Mouse (Mus musculus) embryonic facial prominence, embryonic 14.5 days (tissue): ENCODE measurements around the gene Ralgapa2. TPM values are rescaled to one million over a fixed set of nuclear protein-coding genes. Genes with fewer than 3 reads are reported as not detected.
A peak's percentile ranks its signal among the peaks of the same experiment; 100 is the strongest.

Experiments
- ATAC-seq: fragments of 200-750 bp; cut with Nextera tagmentation; 2 replicates; pipeline ENCODE4 v1.8.0; 2017; ENCODE audit warnings: low read depth, moderate number of reproducible peaks, moderate TSS enrichment
- DNase-seq: peaks from one replicate; pipeline ENCODE4 v3.0.0-alpha.2; 2015; ENCODE audit warnings: low spot score
- H3K27ac ChIP-seq: fragments of 300-500 bp; sonication (generic); replicated peaks from 2 replicates; pipeline ENCODE4 v1.5.1; 2014; ENCODE audit warnings: low read depth, mild to moderate bottlenecking, low read length, moderate library complexity
- H3K27me3 ChIP-seq: fragments of 300-500 bp; sonication (generic); replicated peaks from 2 replicates; pipeline ENCODE4 v1.6.1; 2014; ENCODE audit warnings: low read length; ENCODE audit not compliant: control insufficient read depth, insufficient read depth
- H3K36me3 ChIP-seq: fragments of 300-500 bp; sonication (generic); 2 replicates; pipeline ENCODE4 v1.6.1; 2014; ENCODE audit warnings: low read length, mixed read lengths; ENCODE audit not compliant: control insufficient read depth, insufficient read depth
- H3K4me1 ChIP-seq: fragments of 300-500 bp; sonication (generic); 2 replicates; pipeline ENCODE4 v1.6.1; 2014; ENCODE audit warnings: antibody characterized with exemption, low read length; ENCODE audit not compliant: control insufficient read depth, insufficient read depth
- H3K4me2 ChIP-seq: fragments of 300-500 bp; sonication (generic); 2 replicates; pipeline ENCODE4 v1.6.1; 2014; ENCODE audit warnings: low read depth, mild to moderate bottlenecking, low read length, moderate library complexity, mixed read lengths
- H3K4me3 ChIP-seq: fragments of 300-500 bp; sonication (generic); 2 replicates; pipeline ENCODE4 v1.5.1; 2014; ENCODE audit warnings: low read depth, mild to moderate bottlenecking, low read length
- H3K9ac ChIP-seq: fragments of 300-500 bp; sonication (generic); 2 replicates; pipeline ENCODE4 v1.6.1; 2014; ENCODE audit warnings: low read depth, mild to moderate bottlenecking, low read length, moderate library complexity, mixed read lengths
- H3K9me3 ChIP-seq: fragments of 300-500 bp; sonication (generic); 2 replicates; pipeline ENCODE4 v1.6.1; 2016; ENCODE audit warnings: low read length; ENCODE audit not compliant: control insufficient read depth
- WGBS: fragments of 180-500 bp; shearing (Covaris S2); extraction: QIAGEN DNeasy Blood & Tissue Kit; methylation state at CpG from one replicate; pipeline ENCODE4 v1.1.7; 2014; 5-methylcytosine and 5-hydroxymethylcytosine counted together
- polyA plus RNA-seq: library from polyadenylated mRNA; unstranded; fragments of >200 nt; fragmentation: Nextera tagmentation; extraction: Ambion mirVana; gene quantifications from 2 replicates; pipeline ENCODE4 v1.2.1, GENCODE M21; 2014

The Ralgapa2 gene
- polyA plus RNA-seq, 1 experiment from 2014 or later = 6.3 TPM

GRCm38 (mm10) chr2:146220591-146221075 is 291.5 kb downstream of the Ralgapa2 start:
- Histone ChIP-seq H3K36me3 (no peaks in the 10 kb centered on the region), H3K9ac (no peak overlapping the region), H3K4me2 (peak overlapping the region; percentile 99), H3K4me1 (peaks cover 22% of the 10 kb centered on the region), H3K27ac (0 out of 2 replicates have a peak overlapping the region, but pooled peaks have one; percentile 10), H3K27me3 (peaks cover 92% of the 10 kb centered on the region), H3K9me3 (no peaks in the 10 kb centered on the region), H3K4me3 (peak overlapping the region; percentile 50)
- no peak for ATAC-seq
- no peak for DNase-seq
- under 1% methylated on average over 24 of the region's 24 CpGs for WGBS

GRCm38 (mm10) chr2:146219791-146220190 is 292.4 kb downstream of the Ralgapa2 start:
- Histone ChIP-seq H3K36me3 (no peaks in the 10 kb centered on the region), H3K4me1 (peaks cover 22% of the 10 kb centered on the region), H3K4me3 (no peak overlapping the region), H3K27me3 (peaks cover 92% of the 10 kb centered on the region), H3K4me2 (no peak overlapping the region), H3K27ac (no peak overlapping the region), H3K9ac (no peak overlapping the region), H3K9me3 (no peaks in the 10 kb centered on the region)
- WGBS = 9% methylated on average over 11 of the region's 11 CpGs
- DNase-seq = no peak
- ATAC-seq = no peak

- no peak overlapping the region for H3K4me2 ChIP-seq
- no peak for DNase-seq
- no peaks in the 10 kb centered on the region for H3K9me3 ChIP-seq
Measured at GRCm38 (mm10) chr2:146218881-146219535, 293.1 kb downstream of the Ralgapa2 start.

GRCm38 (mm10) chr2:146218161-146218691 is 293.9 kb downstream of the Ralgapa2 start:
- Histone ChIP-seq H3K36me3 (no peaks in the 10 kb centered on the region), H3K4me2 (peak overlapping the region; percentile 50), H3K27ac (no peak overlapping the region), H3K4me3 (peak overlapping the region; percentile 28), H3K4me1 (peaks cover 20% of the 10 kb centered on the region), H3K27me3 (peaks cover 76% of the 10 kb centered on the region), H3K9me3 (no peaks in the 10 kb centered on the region), H3K9ac (0 out of 2 replicates have a peak overlapping the region, but pooled peaks have one; percentile 2)
- no peak for DNase-seq
- 0 out of 2 replicates have a peak, but pooled peaks have one; percentile 1 for ATAC-seq
- WGBS = 2% methylated on average over 40 of the region's 40 CpGs

More at GRCm38 (mm10) chr2:146218881-146219535, 293.1 kb downstream of the Ralgapa2 start:
- Histone ChIP-seq H3K27me3 (peaks cover 84% of the 10 kb centered on the region), H3K36me3 (no peaks in the 10 kb centered on the region), H3K9ac (no peak overlapping the region), H3K4me3 (no peak overlapping the region), H3K27ac (no peak overlapping the region), H3K4me1 (peaks cover 22% of the 10 kb centered on the region)
- ATAC-seq = no peak
- 2% methylated on average over 17 of the region's 19 CpGs for whole genome bisulfite sequencing

- no peak overlapping the region for H3K4me2 ChIP-seq
- DNase-seq = peak; percentile 63
- H3K4me1 ChIP-seq = peaks cover 14% of the 10 kb centered on the region
- no peak overlapping the region for H3K27ac ChIP-seq
- H3K4me3 ChIP-seq = no peak overlapping the region
- peak; percentile 19; the same call in 1 of the 2 replicates for ATAC-seq
- no peaks in the 10 kb centered on the region for H3K36me3 ChIP-seq
- H3K9me3 ChIP-seq = no peaks in the 10 kb centered on the region
- no peak overlapping the region for H3K9ac ChIP-seq
- peaks cover 68% of the 10 kb centered on the region for H3K27me3 ChIP-seq
- WGBS = 2% methylated on average over 16 of the region's 16 CpGs
Measured at GRCm38 (mm10) chr2:146217227-146217980, 294.7 kb downstream of the Ralgapa2 start.

GRCm38 (mm10) chr2:146216111-146217064 is 295.8 kb downstream of the Ralgapa2 start:
- H3K4me3 ChIP-seq = no peak overlapping the region
- H3K27ac ChIP-seq = no peak overlapping the region
- no peaks in the 10 kb centered on the region for H3K36me3 ChIP-seq
- H3K9me3 ChIP-seq = no peaks in the 10 kb centered on the region
- peaks cover 60% of the 10 kb centered on the region for H3K27me3 ChIP-seq
- no peak for ATAC-seq
- no peak overlapping the region for H3K4me2 ChIP-seq
- H3K4me1 ChIP-seq = peaks cover 7% of the 10 kb centered on the region
- DNase-seq = no peak
- WGBS = 13% methylated on average over 14 of the region's 14 CpGs
- H3K9ac ChIP-seq = no peak overlapping the region

- ATAC-seq (0 out of 2 replicates have a peak, but pooled peaks have one; percentile 27), DNase-seq (peak; percentile 65)
- no peaks in the 10 kb centered on the region for H3K9me3 ChIP-seq
- no peak overlapping the region for H3K9ac ChIP-seq
- H3K4me2 ChIP-seq = no peak overlapping the region
- WGBS = 5% methylated on average over 9 of the region's 9 CpGs
- H3K4me1 ChIP-seq = no peaks in the 10 kb centered on the region
- H3K27ac ChIP-seq = no peak overlapping the region
- peaks cover 45% of the 10 kb centered on the region for H3K27me3 ChIP-seq
- no peak overlapping the region for H3K4me3 ChIP-seq
- H3K36me3 ChIP-seq = no peaks in the 10 kb centered on the region
Measured at GRCm38 (mm10) chr2:146214715-146215114, 297.4 kb downstream of the Ralgapa2 start.

- Histone ChIP-seq H3K4me2 (no peak overlapping the region), H3K4me1 (no peaks in the 10 kb centered on the region), H3K9ac (no peak overlapping the region), H3K36me3 (no peaks in the 10 kb centered on the region), H3K4me3 (no peak overlapping the region), H3K27me3 (peaks cover 12% of the 10 kb centered on the region), H3K9me3 (no peaks in the 10 kb centered on the region), H3K27ac (no peak overlapping the region)
- whole genome bisulfite sequencing = 65% methylated on average over 4 of the region's 4 CpGs
- ATAC-seq (no peak), DNase-seq (no peak)
Measured at GRCm38 (mm10) chr2:146210968-146211367, 301.2 kb downstream of the Ralgapa2 start.
